Mouse (Mus musculus): ENCODE data around the gene Med13l.

GRCm38 (mm10) chr5:118747026-118747425, 186.5 kb downstream of the Med13l start:
- TF ChIP-seq POLR2A (IDR thresholded peaks at IDR 0.05; ENCODE audit: control insufficient read depth, extremely low read depth, insufficient read depth, low read length, poor library complexity) (no peak), CTCF (IDR thresholded peaks at IDR 0.05; ENCODE audit: borderline replicate concordance, control insufficient read depth, extremely low read depth, insufficient read depth, low read length, poor library complexity) (no peak)
